Mouse (Mus musculus): ENCODE data around the gene Gm2115.

DNA sequence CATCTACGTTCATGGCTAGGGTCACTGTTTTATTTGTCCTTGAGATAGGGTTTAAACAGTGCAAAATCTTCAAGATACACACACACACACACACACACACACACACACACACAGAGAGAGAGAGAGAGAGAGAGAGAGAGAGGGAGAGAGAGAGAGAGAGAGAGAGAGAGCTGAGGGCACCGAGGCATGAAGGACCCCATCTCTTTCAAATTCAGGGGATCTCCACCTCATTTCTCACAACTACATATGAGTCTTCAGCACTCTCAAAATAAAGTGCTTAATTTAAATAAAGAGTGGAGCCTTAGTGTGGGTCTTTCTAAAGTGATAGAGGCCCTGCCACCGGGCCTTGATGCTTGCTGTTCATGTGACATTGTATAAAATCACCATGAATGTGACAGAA is 67.2 kb downstream of the Gm2115 start:
- TF ChIP-seq POLR2A (IDR thresholded peaks at IDR 0.05; ENCODE audit: insufficient read depth, low read length): no peak
- no peak for TF ChIP-seq CTCF (IDR thresholded peaks at IDR 0.05; ENCODE audit: low read depth, low read length)

Data from ES-Bruce4 (cell line).